Mouse (Mus musculus) embryonic fibroblast, embryonic 13.5 days (primary cell): Measurements from ENCODE around the gene Anks3.

ENCODE experiments used
- CTCF ChIP-seq: IDR thresholded peaks from 2 replicates; pipeline ENCODE4 v1.5.1; 2011; ENCODE audit warnings: mild to moderate bottlenecking, control low read depth, low read length, moderate library complexity, borderline replicate concordance; ENCODE audit not compliant: insufficient read depth
- POLR2A ChIP-seq: IDR thresholded peaks from 2 replicates; pipeline ENCODE4 v1.6.1; 2011; ENCODE audit warnings: low read depth, mild to moderate bottlenecking, control low read depth, low read length, moderate library complexity

DNA sequence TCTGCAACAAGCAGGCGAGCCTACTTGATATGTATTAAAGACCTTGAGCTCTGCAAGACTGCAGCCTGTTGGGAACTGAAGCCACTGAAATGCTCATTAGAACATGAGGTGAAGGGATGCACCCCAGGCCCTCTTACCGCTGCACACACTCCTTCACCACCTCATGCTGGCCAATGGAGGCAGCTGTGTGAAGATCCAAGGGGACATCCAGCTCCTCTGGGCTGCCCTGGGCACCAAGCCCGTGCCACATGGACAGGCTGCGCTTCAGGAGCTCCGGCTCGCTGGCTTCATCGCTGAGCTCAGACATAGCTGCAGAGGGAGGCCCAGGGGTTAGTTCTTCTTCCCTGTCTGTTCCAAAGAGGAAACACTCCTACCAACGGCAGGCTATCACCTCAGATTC, 3.7 kb downstream of the Anks3 start:
- TF ChIP-seq POLR2A (no peak), CTCF (no peak)
